Mouse (Mus musculus) liver, embryonic 12.5 days (tissue): ENCODE results near the gene Gm20509. TPM values are rescaled to one million over a fixed set of nuclear protein-coding genes. Genes with fewer than 3 reads are reported as not detected.
A peak's percentile ranks its signal among the peaks of the same experiment; 100 is the strongest.

ENCODE experiments used
- ATAC-seq: fragments of 200-750 bp; cut with Nextera tagmentation; 2 replicates; pipeline ENCODE4 v1.8.0; 2017; ENCODE audit warnings: moderate number of reproducible peaks, mild to moderate bottlenecking, moderate library complexity
- H3K27ac ChIP-seq: fragments of 300-500 bp; sonication (generic); 2 replicates; pipeline ENCODE4 v1.5.1; 2016; ENCODE audit warnings: mild to moderate bottlenecking
- H3K27me3 ChIP-seq: fragments of 300-500 bp; sonication (generic); replicated peaks from 2 replicates; pipeline ENCODE4 v1.6.1; 2016; ENCODE audit warnings: mild to moderate bottlenecking, moderate library complexity
- H3K36me3 ChIP-seq: fragments of 300-500 bp; sonication (generic); 2 replicates; pipeline ENCODE4 v1.6.1; 2016; ENCODE audit warnings: mild to moderate bottlenecking, moderate library complexity
- H3K4me1 ChIP-seq: fragments of 300-500 bp; sonication (generic); 2 replicates; pipeline ENCODE4 v1.6.1; 2016
- H3K4me2 ChIP-seq: fragments of 300-500 bp; sonication (generic); 2 replicates; pipeline ENCODE4 v1.6.1; 2016; ENCODE audit warnings: mild to moderate bottlenecking, moderate library complexity
- H3K4me3 ChIP-seq: fragments of 300-500 bp; sonication (generic); 2 replicates; pipeline ENCODE4 v1.5.1; 2016; ENCODE audit warnings: mild to moderate bottlenecking, moderate library complexity
- H3K9ac ChIP-seq: fragments of 300-500 bp; sonication (generic); 2 replicates; pipeline ENCODE4 v1.6.1; 2016; ENCODE audit warnings: mild to moderate bottlenecking, moderate library complexity
- H3K9me3 ChIP-seq: fragments of 300-500 bp; sonication (generic); replicated peaks from 2 replicates; pipeline ENCODE4 v1.6.1; 2016; ENCODE audit warnings: mild to moderate bottlenecking, moderate library complexity
- WGBS: fragments of 180-500 bp; shearing (Covaris S2); methylation state at CpG from one replicate; pipeline ENCODE4 v1.1.7; 2016; ENCODE audit not compliant: insufficient replicate concordance; 5-methylcytosine and 5-hydroxymethylcytosine counted together
- polyA plus RNA-seq: library from polyadenylated mRNA; unstranded; fragments of >200 nt; fragmentation: Nextera tagmentation; extraction: Ambion mirVana; gene quantifications from 2 replicates; pipeline ENCODE4 v1.2.1, GENCODE M21; 2016

Gene Gm20509
- polyA plus RNA-seq, 1 experiment from 2014 or later = not detected

DNA sequence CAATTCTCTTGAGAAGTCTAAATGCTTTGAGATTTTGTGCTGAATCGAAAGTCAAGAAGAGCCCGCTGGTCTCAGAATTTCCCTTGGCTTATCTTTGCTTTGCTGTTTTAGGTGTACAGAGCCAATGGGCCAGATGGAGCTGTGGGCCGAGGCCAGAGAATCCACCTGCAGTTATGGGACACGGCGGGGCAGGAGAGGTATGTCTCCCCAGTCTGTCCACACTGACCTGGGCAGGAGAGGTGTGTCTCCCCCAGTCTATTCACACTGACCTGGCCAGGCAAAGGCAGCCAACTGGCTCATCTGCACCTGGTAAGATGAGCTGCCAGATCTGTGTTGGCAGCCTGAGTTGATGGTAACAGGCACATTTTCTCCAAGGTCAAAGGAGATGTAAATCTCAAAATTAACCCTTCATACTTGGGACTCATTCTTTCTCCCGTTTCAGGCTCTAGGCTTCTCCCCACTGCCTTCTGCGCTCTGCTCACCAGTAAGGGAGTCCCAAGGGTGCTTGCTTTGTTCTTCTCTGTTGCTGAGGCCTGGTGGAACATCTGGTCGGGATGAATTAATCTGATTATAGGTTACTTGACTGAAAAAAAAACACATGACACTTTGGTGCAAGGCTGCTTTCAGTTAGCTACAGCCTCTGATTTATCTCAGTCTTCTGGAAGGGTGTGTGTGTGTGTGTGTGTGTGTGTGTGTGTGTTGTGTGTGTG lies 19.8 kb upstream of the Gm20509 start:
- Histone ChIP-seq H3K27ac (no peak overlapping the region), H3K36me3 (no peaks in the 10 kb centered on the region), H3K4me3 (no peak overlapping the region), H3K9ac (no peak overlapping the region), H3K4me1 (peaks cover 11% of the 10 kb centered on the region), H3K4me2 (no peak overlapping the region), H3K27me3 (no peaks in the 10 kb centered on the region), H3K9me3 (no peaks in the 10 kb centered on the region)
- WGBS = 77% methylated on average over 8 of the region's 8 CpGs
- ATAC-seq = no peak

DNA sequence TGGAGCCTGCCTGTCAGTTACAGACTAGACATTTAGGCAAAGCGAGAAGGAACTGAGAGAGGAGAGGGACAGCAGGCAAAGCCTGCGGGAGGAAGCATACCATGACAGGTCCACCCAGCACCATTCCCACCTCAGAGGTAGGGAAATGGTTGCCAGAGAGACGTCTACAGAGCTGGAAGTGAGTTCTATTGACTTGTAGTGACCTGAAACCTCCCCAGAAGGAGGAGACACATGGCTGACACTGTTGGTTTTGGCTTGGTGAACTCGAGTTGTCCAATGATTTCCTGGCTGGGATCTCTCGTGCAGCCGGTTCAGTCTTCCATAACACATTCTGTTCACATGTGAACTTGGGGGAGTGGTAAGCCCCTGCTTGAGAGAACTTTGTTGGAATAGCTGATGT lies 18.3 kb upstream of the Gm20509 start:
- peaks cover 11% of the 10 kb centered on the region for H3K4me1 ChIP-seq
- no peak overlapping the region for H3K4me2 ChIP-seq
- H3K27ac ChIP-seq = no peak overlapping the region
- no peak overlapping the region for H3K9ac ChIP-seq
- no peaks in the 10 kb centered on the region for H3K27me3 ChIP-seq
- H3K4me3 ChIP-seq = no peak overlapping the region
- 56% methylated on average over 6 of the region's 6 CpGs for WGBS
- H3K9me3 ChIP-seq = no peaks in the 10 kb centered on the region
- no peak for ATAC-seq
- H3K36me3 ChIP-seq = no peaks in the 10 kb centered on the region

- Histone ChIP-seq H3K4me1 (peaks cover 11% of the 10 kb centered on the region), H3K27me3 (no peaks in the 10 kb centered on the region), H3K4me2 (no peak overlapping the region), H3K27ac (no peak overlapping the region), H3K36me3 (no peaks in the 10 kb centered on the region), H3K9ac (no peak overlapping the region), H3K9me3 (no peaks in the 10 kb centered on the region), H3K4me3 (no peak overlapping the region)
- 18% methylated on average over 6 of the region's 6 CpGs for WGBS
- ATAC-seq = no peak
These were observed 16.4 kb upstream of the Gm20509 start for GRCm38 (mm10) chr9:73085845-73086244.

DNA sequence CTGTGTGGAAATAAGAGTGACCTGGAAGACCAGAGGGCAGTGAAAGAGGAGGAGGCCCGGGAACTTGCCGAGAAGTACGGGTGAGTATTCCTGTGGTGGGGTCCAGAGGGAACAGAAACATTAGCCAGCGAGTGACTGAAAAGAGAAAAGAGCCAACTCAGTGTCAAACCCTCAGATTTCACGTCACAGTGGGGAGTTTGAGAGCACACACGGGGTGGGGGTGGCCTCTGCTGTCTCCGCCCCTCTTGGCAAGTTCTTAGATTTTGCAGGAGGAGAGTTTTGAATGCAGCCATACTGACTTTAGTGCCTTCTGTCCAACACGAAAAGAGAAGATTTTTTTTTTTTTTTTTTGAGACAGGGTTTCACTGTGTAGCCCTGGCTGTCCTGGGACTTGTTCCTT lies 15.1 kb upstream of the Gm20509 start:
- H3K36me3 ChIP-seq = no peaks in the 10 kb centered on the region
- WGBS = 48% methylated on average over 8 of the region's 8 CpGs
- H3K9me3 ChIP-seq = no peaks in the 10 kb centered on the region
- no peak overlapping the region for H3K4me3 ChIP-seq
- no peak overlapping the region for H3K4me2 ChIP-seq
- no peak overlapping the region for H3K27ac ChIP-seq
- H3K27me3 ChIP-seq = no peaks in the 10 kb centered on the region
- peaks cover 11% of the 10 kb centered on the region for H3K4me1 ChIP-seq
- H3K9ac ChIP-seq = no peak overlapping the region
- ATAC-seq = no peak

- Histone ChIP-seq H3K27ac (no peak overlapping the region), H3K27me3 (no peaks in the 10 kb centered on the region), H3K4me1 (peaks cover 11% of the 10 kb centered on the region), H3K9ac (no peak overlapping the region), H3K4me3 (no peak overlapping the region), H3K36me3 (no peaks in the 10 kb centered on the region), H3K9me3 (no peaks in the 10 kb centered on the region), H3K4me2 (no peak overlapping the region)
- 45% methylated on average over 5 of the region's 5 CpGs for WGBS
- no peak for ATAC-seq
These were observed 14.7 kb upstream of the Gm20509 start for GRCm38 (mm10) chr9:73087581-73087980.

GRCm38 (mm10) chr9:73089222-73089920 lies 12.9 kb upstream of the Gm20509 start:
- Histone ChIP-seq H3K27me3 (0 out of 2 replicates have a peak, but pooled peaks cover under 1% of the 10 kb centered on the region), H3K9ac (no peak overlapping the region), H3K36me3 (no peaks in the 10 kb centered on the region), H3K9me3 (no peaks in the 10 kb centered on the region), H3K4me2 (no peak overlapping the region), H3K4me3 (no peak overlapping the region), H3K27ac (0 out of 2 replicates have a peak overlapping the region, but pooled peaks have one; percentile 40), H3K4me1 (peaks cover 11% of the 10 kb centered on the region)
- 41% methylated on average over 16 of the region's 16 CpGs for WGBS
- ATAC-seq = no peak

DNA sequence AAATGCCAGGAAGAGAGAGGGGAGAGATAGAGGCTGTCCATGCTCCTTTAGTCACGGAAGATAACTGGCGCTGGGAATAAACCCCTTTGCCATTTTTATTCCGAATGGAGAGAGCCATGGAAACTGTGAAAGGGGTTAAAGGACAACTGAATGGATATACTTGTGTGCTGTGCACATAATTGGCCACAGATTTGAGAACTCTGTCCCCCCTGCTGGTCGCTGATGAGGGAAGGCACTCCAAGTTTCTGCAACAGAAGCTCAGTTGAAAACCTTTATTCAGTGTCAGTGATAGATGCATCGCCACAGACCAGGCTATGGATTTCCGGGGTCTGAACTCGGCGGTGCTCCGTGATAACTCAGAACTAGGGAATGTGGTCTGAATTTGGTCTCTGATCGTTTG lies 12.1 kb upstream of the Gm20509 start:
- Histone ChIP-seq H3K27ac (0 out of 2 replicates have a peak overlapping the region, but pooled peaks have one; percentile 40), H3K4me1 (peaks cover 8% of the 10 kb centered on the region), H3K9ac (no peak overlapping the region), H3K9me3 (no peaks in the 10 kb centered on the region), H3K4me3 (no peak overlapping the region), H3K36me3 (no peaks in the 10 kb centered on the region), H3K27me3 (peaks cover 3% of the 10 kb centered on the region; the same call in 1 of the 2 replicates), H3K4me2 (no peak overlapping the region)
- no peak for ATAC-seq
- 79% methylated on average over 10 of the region's 10 CpGs for WGBS

GRCm38 (mm10) chr9:73091747-73092146 lies 10.5 kb upstream of the Gm20509 start:
- Histone ChIP-seq H3K9me3 (no peaks in the 10 kb centered on the region), H3K9ac (no peak overlapping the region), H3K27me3 (peaks cover 3% of the 10 kb centered on the region; the same call in 1 of the 2 replicates), H3K4me3 (no peak overlapping the region), H3K4me1 (no peaks in the 10 kb centered on the region), H3K4me2 (no peak overlapping the region), H3K27ac (no peak overlapping the region), H3K36me3 (no peaks in the 10 kb centered on the region)
- WGBS = 0% methylated on average over 1 of the region's 1 CpGs
- ATAC-seq = no peak

GRCm38 (mm10) chr9:73094580-73094979 lies 7.7 kb upstream of the Gm20509 start:
- no peak for ATAC-seq
- Histone ChIP-seq H3K9ac (no peak overlapping the region), H3K4me3 (no peak overlapping the region), H3K36me3 (no peaks in the 10 kb centered on the region), H3K4me2 (no peak overlapping the region), H3K9me3 (no peaks in the 10 kb centered on the region), H3K4me1 (no peaks in the 10 kb centered on the region), H3K27me3 (peaks cover 3% of the 10 kb centered on the region; the same call in 1 of the 2 replicates), H3K27ac (no peak overlapping the region)
- 68% methylated on average over 17 of the region's 17 CpGs for WGBS

DNA sequence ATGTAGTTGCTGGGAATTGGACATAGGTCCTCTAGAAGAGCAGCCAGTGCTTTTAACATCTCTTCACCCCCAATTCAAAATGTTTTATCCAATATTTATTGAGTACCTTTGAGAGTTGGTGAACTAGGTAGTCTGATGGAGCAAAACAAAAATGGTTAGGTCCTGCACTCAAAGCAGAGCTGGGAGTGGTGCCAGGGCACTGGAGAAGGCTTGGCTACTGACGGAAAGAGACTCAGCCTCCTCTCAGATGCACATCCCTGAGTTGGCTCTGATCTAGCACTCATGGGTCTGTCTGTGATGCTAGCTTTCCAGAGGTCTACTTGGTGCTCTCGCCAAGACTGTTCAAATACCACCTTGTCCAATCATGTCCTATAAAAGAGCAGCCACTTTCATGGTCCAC lies 4.4 kb upstream of the Gm20509 start:
- no peaks in the 10 kb centered on the region for H3K36me3 ChIP-seq
- H3K9ac ChIP-seq = no peak overlapping the region
- H3K9me3 ChIP-seq = no peaks in the 10 kb centered on the region
- ATAC-seq = no peak
- peaks cover 1% of the 10 kb centered on the region; the same call in 1 of the 2 replicates for H3K4me1 ChIP-seq
- no peak overlapping the region for H3K4me2 ChIP-seq
- 59% methylated on average over 2 of the region's 2 CpGs for WGBS
- no peak overlapping the region for H3K4me3 ChIP-seq
- H3K27ac ChIP-seq = no peak overlapping the region
- peaks cover 18% of the 10 kb centered on the region for H3K27me3 ChIP-seq

- Histone ChIP-seq H3K4me3 (no peak within 1 kb of the TSS), H3K9me3 (no peaks in the 10 kb centered on the region), H3K9ac (no peak within 1 kb of the TSS), H3K4me1 (peaks cover 11% of the 10 kb centered on the region), H3K27me3 (peaks cover 45% of the 10 kb centered on the region), H3K36me3 (no peaks in the 10 kb centered on the region), H3K4me2 (no peak within 1 kb of the TSS), H3K27ac (no peak within 1 kb of the TSS)
- 64% methylated on average over 5 of the region's 5 CpGs for WGBS
- ATAC-seq = no peak
These were observed 734 bp upstream of the Gm20509 start, which contains the start of gene Khdc3 for GRCm38 (mm10) chr9:73101536-73101935. Khdc3 (plus strand) TSS chr9:73101836.

DNA sequence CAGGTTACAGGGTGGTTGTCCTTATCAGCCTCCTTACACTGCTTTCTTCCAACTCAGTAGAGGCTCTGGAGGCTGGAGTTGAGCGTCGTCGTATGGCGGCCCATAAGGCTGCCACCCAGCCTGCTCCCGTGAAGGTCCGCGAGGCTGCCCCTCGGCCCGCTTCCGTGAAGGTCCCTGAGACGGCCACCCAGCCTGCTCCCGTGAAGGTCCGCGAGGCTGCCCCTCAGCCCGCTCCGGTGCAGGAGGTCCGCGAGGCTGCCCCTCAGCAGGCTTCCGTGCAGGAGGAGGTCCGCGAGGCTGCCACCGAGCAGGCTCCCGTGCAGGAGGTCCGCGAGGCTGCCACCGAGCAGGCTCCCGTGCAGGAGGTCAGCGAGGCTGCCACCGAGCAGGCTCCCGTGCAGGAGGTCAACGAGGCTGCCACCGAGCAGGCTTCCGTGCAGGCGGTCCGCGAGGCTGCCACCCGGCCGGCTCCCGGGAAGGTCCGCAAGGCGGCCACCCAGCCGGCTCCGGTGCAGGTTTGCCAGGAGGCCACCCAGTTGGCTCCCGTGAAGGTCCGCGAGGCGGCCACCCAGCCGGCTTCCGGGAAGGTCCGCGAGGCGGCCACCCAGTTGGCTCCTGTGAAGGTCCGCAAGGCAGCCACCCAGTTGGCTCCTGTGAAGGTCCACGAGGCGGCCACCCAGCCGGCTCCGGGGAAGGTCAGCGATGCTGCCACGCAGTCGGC lies 1.0 kb downstream of the Gm20509 start:
- ATAC-seq = peak; percentile 24; the same call in 1 of the 2 replicates
- Histone ChIP-seq H3K36me3 (no peaks in the 10 kb centered on the region), H3K4me2 (peak overlapping the region; percentile 74), H3K4me3 (peak overlapping the region; percentile 45), H3K9me3 (no peaks in the 10 kb centered on the region), H3K27ac (no peak overlapping the region), H3K27me3 (peaks cover 48% of the 10 kb centered on the region), H3K4me1 (peaks cover 11% of the 10 kb centered on the region), H3K9ac (peak overlapping the region; percentile 29; the same call in 1 of the 2 replicates)
- 7% methylated on average over 60 of the region's 60 CpGs for WGBS
